Mouse (Mus musculus): ENCODE data around the gene Wars2.

DNA sequence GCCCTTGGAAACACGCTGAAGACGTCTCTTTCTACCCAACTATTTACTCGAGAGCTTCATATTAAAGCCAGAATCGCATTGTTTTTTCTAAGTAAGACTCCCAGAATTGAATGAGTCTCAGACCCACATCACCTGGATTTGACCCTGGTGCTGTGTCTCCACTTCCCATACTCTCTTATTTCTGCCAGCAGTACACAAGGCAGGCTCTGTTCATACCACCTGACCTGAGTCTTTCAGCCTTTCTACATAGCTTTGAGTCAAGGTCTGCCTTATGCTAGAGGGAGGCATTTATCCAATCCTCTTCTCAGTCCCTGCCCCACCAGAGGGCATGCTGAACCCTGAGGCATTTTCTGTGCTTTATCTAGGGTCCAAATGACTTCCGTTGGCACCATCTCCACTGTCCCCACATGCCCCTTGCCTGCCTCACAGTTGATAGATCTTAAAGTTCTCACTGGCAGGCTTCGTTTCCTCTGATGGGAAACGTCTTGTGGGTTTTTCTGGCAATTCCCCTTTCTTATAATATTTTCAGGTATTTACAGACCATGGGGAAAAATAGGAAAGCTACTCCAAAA is 27.5 kb upstream of the Wars2 start:
- no peak for TF ChIP-seq E2F4 (IDR thresholded peaks at IDR 0.05; ENCODE audit: insufficient read depth)
- TF ChIP-seq POLR2A (IDR thresholded peaks at IDR 0.05; ENCODE audit: insufficient read length, low read depth): no peak
- no peak for TF ChIP-seq POLR2AphosphoS2 (IDR thresholded peaks at IDR 0.05; ENCODE audit: insufficient read length, low read depth)

Measured in myocyte (in vitro differentiated cells).